8 mouse cellular contexts compared by ENCODE assay signal in genomic region chr13:95222569-95223426, GRCm38 (mm10). TPM values are rescaled to one million over a fixed set of nuclear protein-coding genes. Genes with fewer than 3 reads are reported as not detected.
DNase-seq lines count a peak whose midpoint lies in the region; ATAC-seq lines count a peak whose summit lies in the region.

No protein-coding gene starts in this region.

- peak overlapping the region; percentile 97 for H3K4me2 ChIP-seq in hindbrain, embryonic 13.5 days
- H3K4me2 ChIP-seq in lung, embryonic 15.5 days: peak overlapping the region; percentile 98

- H3K9ac ChIP-seq in hindbrain, embryonic 13.5 days: peak overlapping the region; percentile 80
- peak overlapping the region; percentile 54 for H3K9ac ChIP-seq in lung, embryonic 15.5 days

- peak overlapping the region; percentile 80 for H3K4me3 ChIP-seq in hindbrain, embryonic 13.5 days
- H3K4me3 ChIP-seq in lung, embryonic 15.5 days: peak overlapping the region; percentile 75

- no peaks in the 10 kb centered on the region for H3K9me3 ChIP-seq in hindbrain, embryonic 13.5 days
- no peaks in the 10 kb centered on the region for H3K9me3 ChIP-seq in lung, embryonic 15.5 days

- H3K27ac ChIP-seq in hindbrain, embryonic 13.5 days: no peak overlapping the region
- H3K27ac ChIP-seq in lung, embryonic 15.5 days: peak overlapping the region; percentile 67

- ATAC-seq in hindbrain, embryonic 13.5 days (ENCODE audit: low FRiP score): peak; percentile 71
- ATAC-seq in lung, embryonic 15.5 days (ENCODE audit: borderline replicate concordance, extremely low read depth, low FRiP score, low TSS enrichment): peak; percentile 76
- ATAC-seq in inflammation-experienced regulatory T-cells, adult 6 months: no peak

- peak; percentile 39 for DNase-seq in R1 (ENCODE audit: low read depth, low spot score)
- peak; percentile 6 for DNase-seq in cerebellum, adult 8-10 months
- peak; percentile 17 to 40 for DNase-seq in frontal cortex, adult 2 months (ENCODE audit: extremely low spot score in 1 of 2, low spot score in 1 of 2)
- peak; percentile 34 to 46 for DNase-seq in layer of hippocampus, postnatal 25 days (ENCODE audit: extremely low spot score in 1 of 2, low spot score in 1 of 2)
- DNase-seq in retina, postnatal 1 day: peak; percentile 64

- H3K27me3 ChIP-seq in hindbrain, embryonic 13.5 days: peaks cover 28% of the 10 kb centered on the region
- H3K27me3 ChIP-seq in lung, embryonic 15.5 days: peaks cover 25% of the 10 kb centered on the region

- peaks cover 17% of the 10 kb centered on the region for H3K4me1 ChIP-seq in hindbrain, embryonic 13.5 days (replicated peaks)
- H3K4me1 ChIP-seq in lung, embryonic 15.5 days: 0 out of 2 replicates have a peak, but pooled peaks cover 10% of the 10 kb centered on the region

- no peaks in the 10 kb centered on the region for H3K36me3 ChIP-seq in hindbrain, embryonic 13.5 days
- no peaks in the 10 kb centered on the region for H3K36me3 ChIP-seq in lung, embryonic 15.5 days

- 1% methylated on average over 79 of the region's 96 CpGs for WGBS in hindbrain, embryonic 13.5 days
- 1% methylated on average over 68 of the region's 96 CpGs for WGBS in lung, embryonic 15.5 days

RNA-seq across cellular contexts. Expression of gene Pde8b, which starts 27.3 kb away (rescaled TPM):
- 46.6 and 48.8 TPM in 2 replicates for polyA plus RNA-seq in frontal cortex, adult 2 months (2012; rRNA removed)
- 5.8 and 6.2 TPM in 2 replicates for polyA plus RNA-seq in hindbrain, embryonic 13.5 days (2015; fragmentation: Nextera tagmentation; extraction: Ambion mirVana)
- total RNA-seq in layer of hippocampus, postnatal 25 days (2021): 10 to 100 TPM; 91.7 to 97.0 TPM
- polyA plus RNA-seq in lung, embryonic 15.5 days (2015; fragmentation: Nextera tagmentation; extraction: Ambion mirVana): 5.9 and 6.6 TPM in 2 replicates
- 1 to 10 TPM in 2 of 3 experiments, under 1 TPM in 1; 0.29 to 1.6 (median 1.5) TPM for polyA plus RNA-seq in inflammation-experienced regulatory T-cells, adult 6 months (2017; shearing (Covaris generic))

Comparison
In these comparisons a context has a peak if more than half of its experiments do, and no peak if none do; other contexts are left out.
1. DNase-seq: peak in every context shown above with its lines; median percentile 64 in retina, postnatal 1 day; 40 in layer of hippocampus, postnatal 25 days; 39 in R1; 28 in frontal cortex, adult 2 months; 6 in cerebellum, adult 8-10 months.